Mouse (Mus musculus) retina, postnatal 7 days (tissue): ENCODE measurements around the gene Clcnka.

Source experiments
- DNase-seq: peaks from one replicate; pipeline ENCODE4 v3.0.0-alpha.2; 2012; ENCODE audit warnings: low read depth, low spot score

The Clcnka gene

GRCm38 (mm10) chr4:141379674-141380073 lies 18.9 kb downstream of the Clcnka start:
- no peak for DNase-seq

DNA sequence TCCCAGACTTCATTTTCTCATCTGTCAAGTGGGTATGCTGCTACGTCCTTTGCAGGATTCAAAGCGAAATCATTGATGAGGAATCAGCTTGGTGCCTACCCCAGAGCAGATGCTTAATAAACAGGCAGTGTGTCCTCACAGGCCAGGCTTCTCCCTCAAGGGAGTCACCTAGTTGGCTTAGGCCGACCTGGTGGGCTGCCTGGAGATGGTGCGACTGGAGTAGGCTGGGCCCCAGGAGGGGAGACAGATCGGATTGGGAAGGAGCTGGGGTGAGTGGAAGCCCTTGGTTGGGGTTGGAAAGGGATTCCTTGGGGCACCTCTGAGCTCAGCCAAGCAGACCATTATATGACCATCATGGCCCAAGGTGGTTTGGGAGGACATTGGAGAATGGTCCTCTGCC lies 26.1 kb downstream of the Clcnka start:
- no peak for DNase-seq

DNA sequence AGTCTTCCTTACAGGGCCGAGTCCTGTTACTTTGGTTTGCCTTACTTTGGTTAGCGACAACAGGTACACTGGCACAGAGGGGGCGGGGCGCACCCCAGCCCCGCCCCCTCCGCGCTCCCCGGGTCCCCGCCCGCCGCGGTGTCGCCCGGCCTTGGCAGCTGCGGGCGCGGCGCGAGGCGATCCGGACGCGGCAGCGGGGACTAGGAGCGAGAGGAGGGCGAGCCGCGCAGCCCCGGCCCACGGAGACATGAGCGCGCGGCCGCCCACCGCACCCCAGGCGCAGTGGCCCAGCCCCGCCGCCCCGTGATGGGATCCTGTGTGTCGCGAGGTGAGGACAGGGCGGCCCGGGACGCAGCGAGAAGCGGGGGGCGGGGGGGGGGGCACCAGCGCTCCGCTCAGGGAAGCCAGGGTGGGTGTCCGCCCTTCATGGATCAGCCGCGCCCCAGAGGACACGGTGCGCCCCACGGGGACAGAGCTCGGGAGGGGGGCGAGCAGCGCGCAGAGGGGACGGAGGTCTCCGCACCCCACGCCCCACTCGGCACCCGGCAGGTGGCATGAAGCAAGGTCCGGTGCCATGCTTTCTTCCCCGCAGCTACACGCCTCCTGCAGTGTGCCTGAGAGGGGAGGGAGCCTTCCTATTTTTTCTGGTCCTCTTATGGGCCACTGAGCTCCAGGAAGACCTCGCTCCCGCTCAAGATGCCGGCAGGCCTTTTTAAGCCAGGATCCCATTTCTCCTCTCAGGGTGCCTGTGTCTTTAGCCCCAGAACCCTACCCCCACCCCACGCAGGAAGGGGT lies 30.3 kb downstream of the Clcnka start, which contains the start of gene Fam131c:
Gene Fam131c (plus strand): TSS at position 224 of the 795 bp plus-strand sequence.
- DNase-seq = peak; percentile 30

- no peak for DNase-seq
Observed at GRCm38 (mm10) chr4:141365876-141366275, 32.6 kb downstream of the Clcnka start.

DNA sequence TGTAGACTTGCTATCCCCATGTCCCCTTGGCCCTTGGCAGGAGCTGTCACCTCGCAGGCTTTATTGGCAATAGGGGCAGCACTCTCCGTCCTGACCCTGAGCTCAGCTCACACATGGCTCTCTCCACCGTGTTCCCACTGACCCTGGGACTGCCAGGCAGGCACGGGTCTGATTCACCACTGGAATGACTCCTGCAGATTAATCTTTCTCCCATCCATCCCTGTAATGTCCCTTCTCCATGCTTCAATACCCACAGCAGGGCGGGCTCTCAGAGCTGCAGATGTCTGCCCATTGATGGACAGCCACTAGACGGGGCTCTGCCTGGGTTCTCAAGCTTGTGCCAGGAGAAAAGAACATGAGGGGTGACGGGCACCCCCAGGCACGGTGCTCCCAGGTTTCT lies 33.4 kb downstream of the Clcnka start:
- DNase-seq = no peak

GRCm38 (mm10) chr4:141362937-141363548 lies 35.5 kb downstream of the Clcnka start:
- peak; percentile 73 for DNase-seq

DNA sequence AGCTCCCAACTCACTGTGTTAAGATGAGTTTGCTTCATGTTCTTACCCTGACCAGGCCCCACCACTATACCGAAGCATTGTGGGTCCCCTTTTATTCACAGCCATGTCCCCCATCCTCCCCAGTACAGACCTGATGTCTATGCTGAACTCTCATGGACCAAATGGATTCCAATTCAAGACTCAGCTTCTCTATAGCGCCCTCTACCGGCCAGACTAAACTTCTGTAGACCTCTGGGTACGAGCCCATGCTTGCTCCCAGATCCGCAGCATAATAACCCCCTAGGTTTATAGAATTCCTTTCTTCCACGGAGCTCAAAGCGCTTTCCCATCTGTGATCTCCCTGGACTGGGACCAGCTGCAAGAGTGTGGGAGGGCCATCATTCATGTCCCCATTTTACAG lies 37.7 kb downstream of the Clcnka start:
- DNase-seq = no peak

GRCm38 (mm10) chr4:141359222-141359621 lies 39.3 kb downstream of the Clcnka start:
- no peak for DNase-seq

- no peak for DNase-seq
Observed at GRCm38 (mm10) chr4:141357811-141358210, 40.7 kb downstream of the Clcnka start.

DNA sequence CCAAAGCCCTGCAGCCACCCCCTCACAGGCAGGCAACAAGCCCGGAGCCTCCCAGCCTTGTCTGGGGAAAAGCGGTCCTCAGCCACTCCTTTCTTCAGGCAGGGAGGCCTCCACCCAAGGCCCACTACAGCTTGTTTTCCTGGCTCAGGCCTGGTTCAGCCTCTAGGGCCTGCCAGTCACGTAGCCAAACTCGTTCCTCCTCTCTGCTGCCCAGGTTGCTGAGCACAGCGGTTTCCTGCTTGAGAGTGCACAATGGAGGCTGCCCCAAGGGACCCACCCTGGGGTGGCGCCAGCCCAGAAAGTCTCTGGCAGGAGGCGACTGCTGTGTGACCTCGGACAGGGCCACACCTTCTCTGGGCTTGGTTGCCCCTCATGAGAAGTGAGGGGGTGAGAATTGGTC lies 44.7 kb downstream of the Clcnka start:
- DNase-seq = no peak

- no peak for DNase-seq
Observed at GRCm38 (mm10) chr4:141352986-141353385, 45.5 kb downstream of the Clcnka start.

GRCm38 (mm10) chr4:141351972-141352371 lies 46.6 kb downstream of the Clcnka start:
- DNase-seq = no peak

- DNase-seq = no peak
Observed at GRCm38 (mm10) chr4:141350015-141350414, 48.5 kb downstream of the Clcnka start.

DNA sequence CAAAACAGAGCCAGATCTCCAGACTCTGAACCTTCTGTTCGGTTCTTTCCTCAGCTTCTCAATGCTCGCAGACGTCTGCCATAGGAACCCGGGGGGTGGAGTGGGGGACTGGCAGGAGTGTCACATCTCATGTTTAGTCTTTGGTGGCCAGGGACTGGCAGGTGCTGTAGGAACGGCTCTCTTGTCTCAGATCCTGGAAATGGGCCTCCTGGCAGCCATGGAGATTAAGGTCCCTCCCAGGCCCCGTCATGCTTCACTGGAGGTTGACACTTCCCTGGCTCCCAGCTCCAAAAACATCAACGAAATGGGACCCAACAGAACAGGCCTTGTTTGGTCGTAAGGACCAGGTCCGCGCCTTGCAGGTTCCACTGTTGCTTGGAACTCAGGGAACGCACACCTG lies 49.9 kb downstream of the Clcnka start:
- no peak for DNase-seq

DNA sequence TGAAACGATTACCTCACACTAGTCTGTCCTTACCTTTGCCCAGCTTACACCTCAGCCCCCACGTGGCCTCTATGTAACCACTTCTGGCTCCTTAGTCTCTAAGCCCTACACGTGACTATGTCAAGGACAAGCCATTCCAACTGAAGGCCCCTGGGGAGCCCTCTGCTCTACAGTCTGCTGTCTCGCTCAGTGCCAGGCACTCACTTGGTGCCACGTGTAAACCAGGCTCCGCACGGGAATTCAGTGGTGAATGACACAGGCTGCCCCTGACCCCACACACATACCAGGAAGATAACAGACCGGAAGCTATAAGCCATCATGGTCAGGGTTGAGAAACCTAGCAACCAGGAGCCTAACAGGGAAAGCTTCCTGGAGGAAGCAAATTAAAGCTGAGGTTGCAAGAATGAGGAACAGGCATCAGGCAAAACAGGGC lies 51.1 kb downstream of the Clcnka start:
- DNase-seq = no peak

DNA sequence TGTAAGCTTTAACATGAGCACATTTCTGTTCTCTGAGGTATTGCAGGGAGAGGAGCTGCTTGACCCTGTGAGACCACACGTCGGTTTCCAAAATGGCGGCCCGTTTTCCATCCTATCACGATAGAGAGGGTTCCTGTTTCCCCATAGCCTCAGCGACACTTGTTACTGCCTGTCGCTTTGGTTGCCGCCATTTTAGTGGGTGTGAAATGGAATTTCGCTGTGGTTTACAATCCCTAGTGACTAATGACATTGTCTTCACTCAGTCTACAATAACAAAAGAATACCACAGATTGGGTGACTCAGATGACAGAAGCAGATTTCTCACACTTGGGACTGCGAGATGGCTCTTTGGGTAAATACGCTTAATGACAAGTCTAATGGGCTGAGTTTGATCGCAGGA lies 53.3 kb downstream of the Clcnka start:
- no peak for DNase-seq

DNA sequence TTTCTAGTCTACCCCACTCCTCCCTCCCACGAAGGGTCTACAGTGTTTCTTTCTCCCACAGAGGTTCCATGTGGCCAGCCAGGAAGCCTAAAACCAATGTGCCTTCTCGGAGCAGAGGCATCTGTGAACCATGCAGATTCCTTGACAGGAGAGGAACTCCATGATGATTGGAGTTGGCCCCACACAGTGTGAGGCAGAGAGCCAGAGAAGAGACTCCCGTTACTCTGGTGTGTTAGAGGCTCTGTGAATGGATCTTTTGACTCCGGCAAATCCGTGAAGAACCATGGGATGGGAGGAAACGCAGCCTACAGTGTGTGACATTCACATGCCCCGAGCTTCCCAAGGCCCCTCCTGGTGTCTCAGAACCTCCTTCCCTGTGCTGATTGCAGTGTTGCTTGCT lies 55.0 kb downstream of the Clcnka start:
- no peak for DNase-seq

DNA sequence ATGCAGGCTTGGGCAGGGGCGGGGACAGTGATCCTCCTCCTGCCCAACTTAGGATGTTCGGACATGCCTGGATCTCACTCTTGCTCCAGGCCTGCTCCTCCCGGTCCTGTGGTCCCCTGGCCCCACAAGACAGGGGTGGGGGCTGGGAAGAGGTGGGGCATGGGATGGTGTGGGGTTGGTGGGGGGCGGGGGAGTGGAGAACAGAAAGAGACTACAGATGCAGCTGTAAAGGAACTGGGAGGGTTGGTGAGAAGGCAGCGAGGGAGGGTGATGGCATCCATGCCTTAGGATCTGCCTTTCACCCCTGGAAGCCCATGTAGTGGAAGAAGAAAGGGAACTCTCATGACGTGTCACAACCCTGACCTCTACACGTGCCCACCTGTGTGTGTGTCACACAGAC lies 57.0 kb downstream of the Clcnka start:
- DNase-seq = no peak

GRCm38 (mm10) chr4:141338853-141339252 lies 59.7 kb downstream of the Clcnka start:
- peak; percentile 21 for DNase-seq

- no peak for DNase-seq
Observed at GRCm38 (mm10) chr4:141337986-141338385, 60.5 kb downstream of the Clcnka start.

GRCm38 (mm10) chr4:141336196-141336595 lies 62.3 kb downstream of the Clcnka start:
- no peak for DNase-seq

- no peak for DNase-seq
Observed at GRCm38 (mm10) chr4:141335263-141335796, 63.2 kb downstream of the Clcnka start.

DNA sequence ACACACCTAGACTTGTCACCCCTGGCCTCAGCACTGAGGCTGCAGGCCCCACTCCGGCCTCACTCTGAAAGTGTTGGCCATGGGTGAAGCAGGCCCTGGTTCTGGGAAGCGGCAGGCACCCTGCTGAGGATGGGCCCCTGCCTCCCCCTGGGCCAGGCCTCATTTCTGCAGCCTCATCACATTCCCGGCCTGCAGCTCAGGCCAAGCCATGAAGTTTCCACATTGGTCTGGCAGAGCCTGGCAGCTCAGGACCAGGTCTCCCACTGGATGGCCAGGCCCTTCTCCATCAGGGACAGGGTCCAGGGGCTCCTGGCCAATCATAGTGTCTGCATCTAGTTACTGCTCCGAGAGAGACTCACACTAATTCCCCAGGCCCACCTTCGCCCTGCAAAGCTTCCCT lies 63.8 kb downstream of the Clcnka start:
- no peak for DNase-seq
